ENCODE assay signal across 10 mouse cellular contexts in genomic region chrX:99522289-99522688, GRCm38 (mm10). TPM values are rescaled to one million over a fixed set of nuclear protein-coding genes. Genes with fewer than 3 reads are reported as not detected.
DNase-seq lines count a peak whose midpoint lies in the region; ATAC-seq lines count a peak whose summit lies in the region.
"Had no signal": no experiment of that assay in that cellular context is flagged by ENCODE, and none has a peak within 500 bp of the region (broad histone marks: within the 10 kb centered on the region; RNA-seq: fewer than 3 reads in every experiment).

No protein-coding gene starts in this region.

- 29% methylated on average over 11 of the region's 11 CpGs for WGBS in embryonic facial prominence, embryonic 10.5 days
- WGBS in hindbrain, embryonic 14.5 days = 28% methylated on average over 11 of the region's 11 CpGs
- WGBS in neural tube, embryonic 11.5 days = 23% methylated on average over 11 of the region's 11 CpGs

- peaks cover 97% of the 10 kb centered on the region for H3K27me3 ChIP-seq in embryonic facial prominence, embryonic 10.5 days (replicated peaks; ENCODE audit: low read depth, poor library complexity, severe bottlenecking)
- peaks cover 48% of the 10 kb centered on the region for H3K27me3 ChIP-seq in hindbrain, embryonic 14.5 days (ENCODE audit: control insufficient read depth, insufficient read depth, low read length)
- 0 out of 2 replicates have a peak, but pooled peaks cover 5% of the 10 kb centered on the region for H3K27me3 ChIP-seq in neural tube, embryonic 11.5 days (ENCODE audit: control insufficient read depth, insufficient read depth, low read length)

- no peak overlapping the region for H3K27ac ChIP-seq in embryonic facial prominence, embryonic 10.5 days (replicated peaks)
- no peak overlapping the region for H3K27ac ChIP-seq in hindbrain, embryonic 14.5 days
- no peak overlapping the region for H3K27ac ChIP-seq in neural tube, embryonic 11.5 days (ENCODE audit: low read depth, low read length)
- H3K27ac ChIP-seq: kidney, postnatal 0 days; liver, embryonic 15.5 days had no signal

- no peak overlapping the region for H3K4me3 ChIP-seq in embryonic facial prominence, embryonic 10.5 days
- H3K4me3 ChIP-seq in hindbrain, embryonic 14.5 days (replicated peaks; ENCODE audit: low read length) = no peak overlapping the region
- no peak overlapping the region for H3K4me3 ChIP-seq in neural tube, embryonic 11.5 days (ENCODE audit: low read depth, low read length)
- H3K4me3 ChIP-seq: liver, embryonic 15.5 days had no signal

- H3K4me1 ChIP-seq in embryonic facial prominence, embryonic 10.5 days = peaks cover 31% of the 10 kb centered on the region
- H3K4me1 ChIP-seq in hindbrain, embryonic 14.5 days (replicated peaks; ENCODE audit: control insufficient read depth, insufficient read depth, low read length) = no peaks in the 10 kb centered on the region
- H3K4me1 ChIP-seq in neural tube, embryonic 11.5 days (ENCODE audit: control insufficient read depth, insufficient read depth, low read length) = no peaks in the 10 kb centered on the region; the same call in 1 of the 2 replicates
- H3K4me1 ChIP-seq: liver, embryonic 15.5 days had no signal

- peak; percentile 79 for DNase-seq in R1 (ENCODE audit: low read depth, low spot score)
- peak; percentile 53 for DNase-seq in embryonic facial prominence, embryonic 10.5 days (ENCODE audit: low spot score)
- DNase-seq in hindbrain, embryonic 14.5 days (ENCODE audit: low spot score) = no peak
- DNase-seq in neural tube, embryonic 11.5 days (ENCODE audit: low spot score) = peak; percentile 71
- no peak for DNase-seq in heart, adult 11 months
- no peak for DNase-seq in testis, postnatal 14 days (ENCODE audit: low spot score)
- DNase-seq in frontal cortex, postnatal 36 days (ENCODE audit: low spot score in 2 of 2) = no peak

- peak; percentile 88; the same call in 1 of the 2 replicates for ATAC-seq in hindbrain, embryonic 14.5 days (ENCODE audit: low FRiP score)
- ATAC-seq in neural tube, embryonic 11.5 days (ENCODE audit: insufficient read depth, low FRiP score, low TSS enrichment) = peak; percentile 94
- no peak for ATAC-seq in cerebellum, adult (ENCODE audit: insufficient number of reproducible peaks, low FRiP score, low TSS enrichment)

- H3K9me3 ChIP-seq in embryonic facial prominence, embryonic 10.5 days = no peaks in the 10 kb centered on the region
- no peaks in the 10 kb centered on the region for H3K9me3 ChIP-seq in hindbrain, embryonic 14.5 days (ENCODE audit: control insufficient read depth, low read length)
- no peaks in the 10 kb centered on the region for H3K9me3 ChIP-seq in neural tube, embryonic 11.5 days (ENCODE audit: control insufficient read depth, low read length)
- H3K9me3 ChIP-seq: liver, embryonic 15.5 days had no signal

- no peaks in the 10 kb centered on the region for H3K36me3 ChIP-seq in embryonic facial prominence, embryonic 10.5 days (replicated peaks)
- no peaks in the 10 kb centered on the region for H3K36me3 ChIP-seq in hindbrain, embryonic 14.5 days (replicated peaks; ENCODE audit: control insufficient read depth, insufficient read depth)
- no peaks in the 10 kb centered on the region for H3K36me3 ChIP-seq in neural tube, embryonic 11.5 days (ENCODE audit: control insufficient read depth, insufficient read depth, low read length)
- H3K36me3 ChIP-seq: liver, embryonic 15.5 days had no signal

- H3K9ac ChIP-seq in hindbrain, embryonic 14.5 days = no peak overlapping the region
- no peak overlapping the region for H3K9ac ChIP-seq in neural tube, embryonic 11.5 days (ENCODE audit: low read length)
- H3K9ac ChIP-seq: liver, embryonic 15.5 days had no signal

- H3K4me2 ChIP-seq in hindbrain, embryonic 14.5 days (replicated peaks) = no peak overlapping the region
- no peak overlapping the region for H3K4me2 ChIP-seq in neural tube, embryonic 11.5 days (ENCODE audit: low read depth)
- H3K4me2 ChIP-seq: liver, embryonic 15.5 days had no signal

RNA-seq across cellular contexts. Expression of gene Pja1, which starts 51.2 kb away (rescaled TPM):
- 181 and 185 TPM in 2 replicates for polyA plus RNA-seq in embryonic facial prominence, embryonic 10.5 days (2016; fragmentation: Nextera tagmentation; extraction: Ambion mirVana)
- polyA plus RNA-seq in hindbrain, embryonic 14.5 days (2014; fragmentation: Nextera tagmentation; extraction: Ambion mirVana) = 315 and 348 TPM in 2 replicates
- polyA plus RNA-seq in neural tube, embryonic 11.5 days (2014; fragmentation: Nextera tagmentation; extraction: Ambion mirVana) = 207 and 232 TPM in 2 replicates

Comparison
In these comparisons a context has a peak if more than half of its experiments do, and no peak if none do; other contexts are left out.
1. DNase-seq: peak in R1 (single experiment), embryonic facial prominence, embryonic 10.5 days (single experiment) and neural tube, embryonic 11.5 days (single experiment); none in hindbrain, embryonic 14.5 days (single experiment), heart, adult 11 months (single experiment), testis, postnatal 14 days (single experiment) and frontal cortex, postnatal 36 days (0 of 2).